Mouse (Mus musculus): ENCODE measurements around the gene Ppard. TPM values are rescaled to one million over a fixed set of nuclear protein-coding genes. Genes with fewer than 3 reads are reported as not detected.

The Ppard gene
- polyA plus RNA-seq, 1 experiment from 2014 or later, result 1.3 TPM

GRCm38 (mm10) chr17:28246640-28247039 lies 14.1 kb downstream of the Ppard start:
- Histone ChIP-seq H3K36me3 (ENCODE audit: control insufficient read depth, insufficient read depth, low read length) (no peaks in the 10 kb centered on the region), H3K9me3 (ENCODE audit: control insufficient read depth, low read length) (no peaks in the 10 kb centered on the region), H3K27ac (ENCODE audit: low read depth, low read length) (no peak overlapping the region), H3K4me3 (ENCODE audit: low read depth, low read length) (no peak overlapping the region), H3K9ac (replicated peaks; ENCODE audit: low read depth, low read length) (no peak overlapping the region), H3K4me2 (ENCODE audit: low read depth, low read length) (no peak overlapping the region), H3K4me1 (ENCODE audit: control insufficient read depth, insufficient read depth, low read length) (peaks cover 12% of the 10 kb centered on the region; the same call in 1 of the 2 replicates), H3K27me3 (ENCODE audit: control insufficient read depth, insufficient read depth, low read length) (no peaks in the 10 kb centered on the region)
- no peak for ATAC-seq (ENCODE audit: low read depth)
- WGBS, result 74% methylated on average over 11 of the region's 11 CpGs

GRCm38 (mm10) chr17:28247613-28248012 lies 15.1 kb downstream of the Ppard start:
- Histone ChIP-seq H3K27me3 (ENCODE audit: control insufficient read depth, insufficient read depth, low read length) (no peaks in the 10 kb centered on the region), H3K36me3 (ENCODE audit: control insufficient read depth, insufficient read depth, low read length) (no peaks in the 10 kb centered on the region), H3K9me3 (ENCODE audit: control insufficient read depth, low read length) (no peaks in the 10 kb centered on the region), H3K9ac (replicated peaks; ENCODE audit: low read depth, low read length) (no peak overlapping the region), H3K27ac (ENCODE audit: low read depth, low read length) (no peak overlapping the region), H3K4me3 (ENCODE audit: low read depth, low read length) (no peak overlapping the region), H3K4me2 (ENCODE audit: low read depth, low read length) (no peak overlapping the region), H3K4me1 (ENCODE audit: control insufficient read depth, insufficient read depth, low read length) (peaks cover 12% of the 10 kb centered on the region; the same call in 1 of the 2 replicates)
- no peak for ATAC-seq (ENCODE audit: low read depth)
- 59% methylated on average over 6 of the region's 6 CpGs for WGBS

- Histone ChIP-seq H3K9ac (replicated peaks; ENCODE audit: low read depth, low read length) (no peak overlapping the region), H3K4me3 (ENCODE audit: low read depth, low read length) (no peak overlapping the region), H3K4me1 (ENCODE audit: control insufficient read depth, insufficient read depth, low read length) (peaks cover 12% of the 10 kb centered on the region; the same call in 1 of the 2 replicates), H3K9me3 (ENCODE audit: control insufficient read depth, low read length) (no peaks in the 10 kb centered on the region), H3K36me3 (ENCODE audit: control insufficient read depth, insufficient read depth, low read length) (no peaks in the 10 kb centered on the region), H3K4me2 (ENCODE audit: low read depth, low read length) (no peak overlapping the region), H3K27ac (ENCODE audit: low read depth, low read length) (no peak overlapping the region), H3K27me3 (ENCODE audit: control insufficient read depth, insufficient read depth, low read length) (no peaks in the 10 kb centered on the region)
- no peak for ATAC-seq (ENCODE audit: low read depth)
- 76% methylated on average over 12 of the region's 12 CpGs for WGBS
These were observed 16.6 kb downstream of the Ppard start for GRCm38 (mm10) chr17:28249062-28249461.

- Histone ChIP-seq H3K4me2 (ENCODE audit: low read depth, low read length) (no peak overlapping the region), H3K27ac (ENCODE audit: low read depth, low read length) (no peak overlapping the region), H3K27me3 (ENCODE audit: control insufficient read depth, insufficient read depth, low read length) (no peaks in the 10 kb centered on the region), H3K36me3 (ENCODE audit: control insufficient read depth, insufficient read depth, low read length) (no peaks in the 10 kb centered on the region), H3K9me3 (ENCODE audit: control insufficient read depth, low read length) (no peaks in the 10 kb centered on the region), H3K9ac (replicated peaks; ENCODE audit: low read depth, low read length) (no peak overlapping the region), H3K4me3 (ENCODE audit: low read depth, low read length) (no peak overlapping the region), H3K4me1 (ENCODE audit: control insufficient read depth, insufficient read depth, low read length) (peaks cover 14% of the 10 kb centered on the region)
- WGBS, result 87% methylated on average over 12 of the region's 12 CpGs
- ATAC-seq (ENCODE audit: low read depth), result no peak
These were observed 19.2 kb downstream of the Ppard start for GRCm38 (mm10) chr17:28251579-28252280.

GRCm38 (mm10) chr17:28252281-28252648 lies 19.8 kb downstream of the Ppard start:
- Histone ChIP-seq H3K36me3 (ENCODE audit: control insufficient read depth, insufficient read depth, low read length) (no peaks in the 10 kb centered on the region), H3K9ac (replicated peaks; ENCODE audit: low read depth, low read length) (no peak overlapping the region), H3K4me2 (ENCODE audit: low read depth, low read length) (no peak overlapping the region), H3K4me3 (ENCODE audit: low read depth, low read length) (no peak overlapping the region), H3K27ac (ENCODE audit: low read depth, low read length) (no peak overlapping the region), H3K4me1 (ENCODE audit: control insufficient read depth, insufficient read depth, low read length) (peaks cover 14% of the 10 kb centered on the region), H3K9me3 (ENCODE audit: control insufficient read depth, low read length) (no peaks in the 10 kb centered on the region), H3K27me3 (ENCODE audit: control insufficient read depth, insufficient read depth, low read length) (no peaks in the 10 kb centered on the region)
- 75% methylated on average over 5 of the region's 5 CpGs for WGBS
- no peak for ATAC-seq (ENCODE audit: low read depth)

- no peaks in the 10 kb centered on the region for H3K9me3 ChIP-seq (ENCODE audit: control insufficient read depth, low read length)
- H3K36me3 ChIP-seq (ENCODE audit: control insufficient read depth, insufficient read depth, low read length), result no peaks in the 10 kb centered on the region
- no peak for ATAC-seq (ENCODE audit: low read depth)
- peaks cover 16% of the 10 kb centered on the region for H3K4me1 ChIP-seq (ENCODE audit: control insufficient read depth, insufficient read depth, low read length)
- no peak overlapping the region for H3K27ac ChIP-seq (ENCODE audit: low read depth, low read length)
- H3K27me3 ChIP-seq (ENCODE audit: control insufficient read depth, insufficient read depth, low read length), result no peaks in the 10 kb centered on the region
- H3K4me3 ChIP-seq (ENCODE audit: low read depth, low read length), result no peak overlapping the region
- 65% methylated on average over 7 of the region's 7 CpGs for WGBS
- H3K4me2 ChIP-seq (ENCODE audit: low read depth, low read length), result no peak overlapping the region
- H3K9ac ChIP-seq (replicated peaks; ENCODE audit: low read depth, low read length), result no peak overlapping the region
These were observed 20.7 kb downstream of the Ppard start for GRCm38 (mm10) chr17:28253216-28253615.

GRCm38 (mm10) chr17:28254804-28255203 lies 22.3 kb downstream of the Ppard start:
- Histone ChIP-seq H3K9me3 (ENCODE audit: control insufficient read depth, low read length) (no peaks in the 10 kb centered on the region), H3K27me3 (ENCODE audit: control insufficient read depth, insufficient read depth, low read length) (no peaks in the 10 kb centered on the region), H3K27ac (ENCODE audit: low read depth, low read length) (peak overlapping the region; percentile 70; the same call in 1 of the 2 replicates), H3K9ac (replicated peaks; ENCODE audit: low read depth, low read length) (no peak overlapping the region), H3K36me3 (ENCODE audit: control insufficient read depth, insufficient read depth, low read length) (no peaks in the 10 kb centered on the region), H3K4me1 (ENCODE audit: control insufficient read depth, insufficient read depth, low read length) (peaks cover 14% of the 10 kb centered on the region), H3K4me3 (ENCODE audit: low read depth, low read length) (no peak overlapping the region), H3K4me2 (ENCODE audit: low read depth, low read length) (no peak overlapping the region)
- peak; percentile 52; the same call in 1 of the 2 replicates for ATAC-seq (ENCODE audit: low read depth)
- 26% methylated on average over 4 of the region's 4 CpGs for WGBS

GRCm38 (mm10) chr17:28255651-28256050 lies 23.2 kb downstream of the Ppard start:
- no peaks in the 10 kb centered on the region for H3K27me3 ChIP-seq (ENCODE audit: control insufficient read depth, insufficient read depth, low read length)
- H3K4me3 ChIP-seq (ENCODE audit: low read depth, low read length), result no peak overlapping the region
- 43% methylated on average over 5 of the region's 5 CpGs for WGBS
- peak overlapping the region; percentile 70 for H3K27ac ChIP-seq (ENCODE audit: low read depth, low read length)
- H3K9ac ChIP-seq (replicated peaks; ENCODE audit: low read depth, low read length), result no peak overlapping the region
- no peaks in the 10 kb centered on the region for H3K9me3 ChIP-seq (ENCODE audit: control insufficient read depth, low read length)
- no peaks in the 10 kb centered on the region for H3K36me3 ChIP-seq (ENCODE audit: control insufficient read depth, insufficient read depth, low read length)
- no peak overlapping the region for H3K4me2 ChIP-seq (ENCODE audit: low read depth, low read length)
- peaks cover 14% of the 10 kb centered on the region for H3K4me1 ChIP-seq (ENCODE audit: control insufficient read depth, insufficient read depth, low read length)
- peak; percentile 13; the same call in 1 of the 2 replicates for ATAC-seq (ENCODE audit: low read depth)

GRCm38 (mm10) chr17:28256651-28257328 lies 24.3 kb downstream of the Ppard start:
- no peak overlapping the region for H3K9ac ChIP-seq (replicated peaks; ENCODE audit: low read depth, low read length)

More at GRCm38 (mm10) chr17:28256651-28257328, 24.3 kb downstream of the Ppard start:
- Histone ChIP-seq H3K27me3 (ENCODE audit: control insufficient read depth, insufficient read depth, low read length) (no peaks in the 10 kb centered on the region), H3K4me3 (ENCODE audit: low read depth, low read length) (no peak overlapping the region), H3K4me1 (ENCODE audit: control insufficient read depth, insufficient read depth, low read length) (peaks cover 14% of the 10 kb centered on the region), H3K9me3 (ENCODE audit: control insufficient read depth, low read length) (no peaks in the 10 kb centered on the region), H3K36me3 (ENCODE audit: control insufficient read depth, insufficient read depth, low read length) (no peaks in the 10 kb centered on the region), H3K27ac (ENCODE audit: low read depth, low read length) (peak overlapping the region; percentile 55; the same call in 1 of the 2 replicates), H3K4me2 (ENCODE audit: low read depth, low read length) (no peak overlapping the region)
- no peak for ATAC-seq (ENCODE audit: low read depth)
- WGBS, result 74% methylated on average over 13 of the region's 13 CpGs

Data from neural tube, embryonic 14.5 days (tissue).